Mouse (Mus musculus) left cerebral cortex, postnatal 4 days (tissue): ENCODE measurements around the gene Nid2. TPM values are rescaled to one million over a fixed set of nuclear protein-coding genes. Genes with fewer than 3 reads are reported as not detected.

Source experiments
- DNase-seq: peaks from one replicate; pipeline ENCODE4 v3.0.0-alpha.2; 2022
- intact Hi-C: fragments of 180-260 bp; cut with DNase I; formaldehyde crosslinking; loops from one replicate; pipeline ENCODE4 v1.15.1; 2025
- total RNA-seq, 2 experiments: library from RNA; stranded (reverse); gene quantifications; 2 replicates each; pipeline ENCODE4 v1.2.3; 2021

Gene Nid2
- total RNA-seq, 2 experiments from 2014 or later, result 22.7 to 24.8 TPM

DNA sequence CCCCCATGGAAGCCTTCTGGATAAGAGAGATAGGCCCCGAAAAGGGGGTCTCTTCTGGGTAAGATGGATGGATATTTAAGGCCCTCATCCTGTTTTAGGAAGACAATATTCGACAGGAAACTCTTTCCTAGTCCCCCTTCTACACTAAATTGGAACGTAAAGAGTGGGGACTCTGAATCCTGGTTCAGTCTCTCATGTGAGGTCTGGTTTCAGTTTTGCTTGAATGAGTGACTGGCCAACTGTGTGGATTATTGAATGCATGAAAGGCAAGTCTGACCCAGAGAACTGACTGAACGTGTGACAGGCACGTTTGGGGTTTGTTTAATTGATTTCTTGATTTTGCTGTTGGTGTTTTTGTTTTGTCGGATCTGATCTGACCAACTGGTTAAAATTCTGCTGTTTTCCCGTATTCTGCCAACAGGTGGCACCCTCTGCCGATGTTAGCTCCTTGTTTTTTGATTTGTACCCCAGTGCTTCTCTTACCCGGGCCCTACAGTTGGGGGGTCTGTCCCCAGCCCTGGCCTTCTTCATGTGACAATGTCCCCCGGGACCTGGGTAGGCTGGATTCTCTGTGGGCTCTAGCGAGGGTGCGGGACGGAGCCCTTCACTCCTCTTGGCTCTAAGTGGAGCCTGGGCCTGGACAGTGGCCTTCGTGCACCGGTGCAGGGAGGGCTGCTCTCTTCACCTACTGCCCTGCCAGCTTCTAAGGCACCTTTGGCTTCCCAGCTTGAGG is 88.7 kb downstream of the Nid2 start:
- DNase-seq, result peak; percentile 72
- intact Hi-C loops, result loop anchor here (2.0 to 10.0 kb wide), 3 partner anchors 135 to 418 kb away; partner anchors contain the start of gene Gng2

- intact Hi-C loops, result no loop called here
- DNase-seq, result no peak
Measured at GRCm38 (mm10) chr14:19853471-19853870, 102.4 kb downstream of the Nid2 start.

GRCm38 (mm10) chr14:19858279-19858678 is 107.2 kb downstream of the Nid2 start:
- DNase-seq, result no peak
- intact Hi-C loops, result loop anchor here (5.0 kb wide), 2 partner anchors 129 to 204 kb away; no protein-coding TSS in a partner anchor

DNA sequence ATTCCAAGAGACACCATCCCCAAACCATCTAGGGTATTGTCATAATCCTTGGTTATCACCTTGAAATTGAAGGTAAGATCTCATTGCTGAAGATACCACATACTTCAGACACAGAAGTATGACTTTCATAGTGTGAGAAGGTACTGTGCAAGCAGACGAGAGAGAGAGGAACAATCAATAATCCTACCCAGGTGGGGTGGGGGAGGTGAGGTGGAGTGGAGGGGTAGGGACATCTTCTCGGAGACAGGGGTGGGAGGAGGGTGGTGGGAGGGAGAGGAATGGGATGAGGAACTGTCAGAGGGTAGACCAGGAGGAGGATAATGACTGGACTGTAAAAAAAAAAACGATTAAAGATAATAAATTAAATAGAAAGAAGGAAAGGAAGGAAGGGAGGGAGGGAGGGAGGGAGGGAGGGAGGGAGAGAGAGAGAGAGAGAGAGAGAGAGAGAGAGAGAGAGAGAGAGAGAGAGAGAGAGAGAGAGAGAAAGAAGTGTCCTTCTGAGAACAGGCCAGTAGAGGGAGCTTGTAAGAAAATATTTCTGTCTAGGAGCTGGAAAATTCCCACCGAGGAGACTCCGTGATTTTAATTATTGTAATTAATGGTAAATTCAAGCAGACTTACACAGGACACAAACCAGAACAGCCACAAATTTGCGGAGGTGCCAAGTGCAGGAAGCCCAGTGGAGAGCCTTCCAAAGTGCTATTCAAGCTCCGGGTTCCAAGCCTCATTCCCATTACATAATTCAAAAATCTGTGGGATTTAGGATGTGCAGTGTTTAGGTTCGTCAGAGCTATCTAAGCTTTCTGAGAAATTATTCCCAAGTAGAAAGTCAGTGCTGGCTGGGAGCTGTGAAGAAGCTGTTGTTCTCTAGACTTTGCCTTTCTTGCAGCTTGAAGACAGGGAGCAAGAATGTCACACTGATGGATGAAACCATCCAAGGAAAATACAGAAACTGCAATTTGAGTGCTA is 108.0 kb downstream of the Nid2 start:
- intact Hi-C loops, result loop anchor here (5.0 kb wide), 2 partner anchors 128 to 203 kb away; no protein-coding TSS in a partner anchor
- no peak for DNase-seq

DNA sequence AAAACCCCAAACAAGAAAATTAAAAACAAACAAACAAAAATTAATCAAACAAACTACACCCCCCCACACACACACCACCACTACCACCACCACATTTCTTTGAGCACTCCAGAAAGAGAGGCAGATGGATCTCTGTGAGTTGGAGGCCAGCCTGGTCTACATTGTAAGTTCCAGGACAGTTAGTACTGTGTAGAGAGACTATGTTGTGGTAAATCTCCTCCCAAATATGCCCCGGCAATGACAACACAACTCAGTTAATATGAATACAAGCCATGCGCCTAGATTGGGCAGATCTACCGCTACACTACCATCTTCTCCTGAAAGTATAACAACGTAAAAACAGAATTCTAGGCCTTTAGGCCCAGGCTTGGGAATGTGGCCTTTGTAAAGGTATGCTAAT is 109.2 kb downstream of the Nid2 start:
- intact Hi-C loops, result no loop called here

More for the DNA sequence above, 109.2 kb downstream of the Nid2 start:
- DNase-seq, result no peak

Other genes starting within 250 kb of the Nid2 start
- not detected for gene Gm2244, start 201.3 kb upstream of the Nid2 start, total RNA-seq
- 10 to 100 TPM; 22.1 to 28.2 TPM for gene Gm2237, start 166.1 kb upstream of the Nid2 start, total RNA-seq
- gene Gm5458, start 148.7 kb upstream of the Nid2 start, total RNA-seq, result not detected
- 10 to 100 TPM; 67.1 to 73.1 TPM for gene Rtraf, start 72.6 kb downstream of the Nid2 start, total RNA-seq
- 100 to 1,000 TPM; 813 to 824 TPM for gene Gng2, start 226.4 kb downstream of the Nid2 start, total RNA-seq